Mouse (Mus musculus) heart, adult 2 months (tissue): ENCODE results near the gene Pum1. TPM values are rescaled to one million over a fixed set of nuclear protein-coding genes. Genes with fewer than 3 reads are reported as not detected.
A peak's percentile ranks its signal among the peaks of the same experiment; 100 is the strongest.

Source experiments
- DNase-seq, 2 experiments: peaks; one replicate each; pipeline ENCODE4 v3.0.0; 2021
- H3K27ac ChIP-seq: fragments of 200-600 bp; 2 replicates; pipeline ENCODE4 v1.8.1; 2022
- H3K27me3 ChIP-seq: fragments of 200-500 bp; 2 replicates; pipeline ENCODE4 v1.6.1; 2012; ENCODE audit warnings: mild to moderate bottlenecking, low read length, inconsistent platforms, mixed read lengths; ENCODE audit not compliant: control insufficient read depth, insufficient read depth
- H3K36me3 ChIP-seq: fragments of 200-500 bp; 2 replicates; pipeline ENCODE4 v1.6.1; 2012; ENCODE audit warnings: low read length, inconsistent platforms; ENCODE audit not compliant: control insufficient read depth, insufficient read depth
- H3K4me1 ChIP-seq: fragments of 200-500 bp; 2 replicates; pipeline ENCODE4 v1.6.1; 2011; ENCODE audit warnings: low read length; ENCODE audit not compliant: control insufficient read depth, insufficient read depth
- H3K4me3 ChIP-seq: fragments of 200-600 bp; 2 replicates; pipeline ENCODE4 v1.8.1; 2022
- H3K79me2 ChIP-seq: fragments of 200-500 bp; replicated peaks from 2 replicates; pipeline ENCODE4 v1.6.1; 2012; ENCODE audit warnings: mild to moderate bottlenecking, inconsistent platforms, low read length, moderate library complexity, mixed read lengths; ENCODE audit not compliant: control insufficient read depth, insufficient read depth
- H3K9ac ChIP-seq: fragments of 200-500 bp; 2 replicates; pipeline ENCODE4 v1.6.1; 2012; ENCODE audit warnings: low read depth, mild to moderate bottlenecking, control low read depth, inconsistent platforms, low read length, mixed read lengths
- CTCF ChIP-seq: fragments of 200-600 bp; IDR thresholded peaks from 2 replicates; pipeline ENCODE4 v1.8.1; 2022; ENCODE audit warnings: antibody characterized with exemption, mild to moderate bottlenecking, moderate library complexity
- EP300 ChIP-seq: fragments of 200-500 bp; IDR thresholded peaks from 2 replicates; pipeline ENCODE4 v1.6.1; 2011; ENCODE audit warnings: low read depth, low read length, control low read depth; ENCODE audit not compliant: insufficient read depth
- POLR2A ChIP-seq: fragments of 200-500 bp; IDR thresholded peaks from 2 replicates; pipeline ENCODE4 v1.6.1; 2011; ENCODE audit warnings: mild to moderate bottlenecking, low read depth, low read length, control low read depth; ENCODE audit not compliant: insufficient read depth
- WGBS: fragments of 180-500 bp; shearing (Covaris S2); methylation state at CpG from one replicate; pipeline ENCODE4 v1.1.7; 2018; 5-methylcytosine and 5-hydroxymethylcytosine counted together
- intact Hi-C: fragments of 180-260 bp; cut with DNase I; formaldehyde crosslinking; loops from one replicate; pipeline ENCODE4 v1.15.1; 2025
- polyA plus RNA-seq: library from polyadenylated mRNA; depleted of rRNA; stranded (reverse); fragments of >200 nt; gene quantifications from 2 replicates; pipeline ENCODE4 v1.2.3, GENCODE M21; 2012; rRNA removed
- total RNA-seq, 2 experiments: library from RNA; stranded (reverse); gene quantifications; 2 replicates each; pipeline ENCODE4 v1.2.3; 2021

Gene Pum1
- total and polyA plus RNA-seq, 3 experiments, result 32.2 to 59.7 (median 57.1) TPM

DNA sequence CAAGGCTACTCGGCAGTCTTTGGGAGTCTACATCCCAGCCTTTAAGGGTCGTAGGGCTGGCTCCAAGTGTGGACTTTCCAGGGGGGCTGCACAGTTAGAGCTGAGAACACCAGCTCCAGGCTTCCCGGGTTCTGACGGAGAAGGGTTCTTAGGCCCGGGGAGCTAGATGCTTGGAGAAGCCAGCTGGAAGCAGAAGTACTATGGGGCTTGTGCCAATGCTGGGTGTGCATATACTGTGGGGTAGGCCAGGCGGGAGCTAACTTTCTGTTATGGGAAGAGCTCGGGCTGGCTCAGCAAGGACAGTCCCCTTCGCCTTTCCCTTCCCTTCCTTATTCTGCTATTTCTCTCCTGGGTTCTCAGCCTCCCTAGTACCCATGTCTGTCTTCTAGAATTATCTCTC, 152.7 kb downstream of the Pum1 start:
- DNase-seq, result no peak
- no peak for TF ChIP-seq EP300
- TF ChIP-seq POLR2A, result no peak

GRCm38 (mm10) chr4:130819806-130820205, 156.7 kb downstream of the Pum1 start:
- H3K27ac ChIP-seq, result peak overlapping the region; percentile 83
- 71% methylated on average over 3 of the region's 3 CpGs for WGBS
- no peaks in the 10 kb centered on the region; the same call in 1 of the 2 replicates for H3K36me3 ChIP-seq
- peaks cover 10% of the 10 kb centered on the region for H3K4me1 ChIP-seq
- no peak for TF ChIP-seq EP300
- TF ChIP-seq POLR2A, result no peak
- no peak for TF ChIP-seq CTCF
- H3K79me2 ChIP-seq, result no peaks in the 10 kb centered on the region
- H3K4me3 ChIP-seq, result no peak overlapping the region
- intact Hi-C loops, result loop anchor here (2.0 kb wide), 1 partner anchor 15 kb away; no protein-coding TSS in a partner anchor
- no peak for DNase-seq
- H3K9ac ChIP-seq, result no peak overlapping the region
- H3K27me3 ChIP-seq, result no peaks in the 10 kb centered on the region

More for the DNA sequence above, 152.7 kb downstream of the Pum1 start:
- peaks cover 12% of the 10 kb centered on the region for H3K4me1 ChIP-seq
- no peak overlapping the region for H3K9ac ChIP-seq
- peaks cover 6% of the 10 kb centered on the region for H3K79me2 ChIP-seq
- H3K27ac ChIP-seq, result no peak overlapping the region
- no peaks in the 10 kb centered on the region for H3K27me3 ChIP-seq
- no peaks in the 10 kb centered on the region for H3K36me3 ChIP-seq
- no peak overlapping the region for H3K4me3 ChIP-seq
- 79% methylated on average over 8 of the region's 8 CpGs for WGBS
- intact Hi-C loops, result no loop called here

DNA sequence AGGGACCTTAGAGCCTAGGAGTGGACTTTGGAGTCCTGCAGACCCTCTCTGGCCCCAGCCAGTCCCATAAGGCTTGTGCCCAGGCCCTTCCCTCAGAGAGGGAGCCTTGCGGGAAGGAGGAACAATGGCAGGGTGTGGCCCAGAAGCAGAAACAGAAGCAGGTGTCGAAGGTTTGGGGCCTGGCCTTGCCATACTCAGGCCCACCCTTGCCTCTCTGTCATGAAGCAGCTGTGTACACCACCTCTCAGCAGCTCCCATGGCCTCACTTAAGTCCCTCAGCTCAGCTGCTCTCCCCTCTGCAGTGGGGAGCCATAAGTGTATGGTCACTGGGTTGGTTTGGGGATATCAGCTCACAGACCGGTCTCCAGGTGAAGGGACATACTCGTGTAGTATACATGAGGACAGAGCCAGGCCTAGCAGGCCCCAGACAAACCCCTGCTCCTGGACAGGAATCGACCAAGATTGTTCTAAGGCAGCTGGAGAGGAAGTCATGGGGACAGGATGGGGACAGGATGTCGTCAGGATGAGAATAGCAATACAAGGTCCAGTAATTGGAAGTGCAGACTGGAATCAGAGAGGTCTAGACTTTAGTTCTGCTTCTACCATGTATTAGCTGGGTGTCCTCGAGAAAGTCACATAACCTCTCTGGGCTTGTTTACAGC, 157.6 kb downstream of the Pum1 start:
- peak overlapping the region; percentile 83 for H3K27ac ChIP-seq
- intact Hi-C loops, result loop anchor here (2.0 kb wide), 1 partner anchor 14 kb away; no protein-coding TSS in a partner anchor

GRCm38 (mm10) chr4:130828851-130829673, 165.9 kb downstream of the Pum1 start:
- H3K4me1 ChIP-seq, result peaks cover 12% of the 10 kb centered on the region
- H3K9ac ChIP-seq, result peak overlapping the region; percentile 52
- DNase-seq, result peak; percentile 84
- intact Hi-C loops, result loop anchor here (2.0 kb wide), 1 partner anchor 34 kb away; no protein-coding TSS in a partner anchor
- H3K36me3 ChIP-seq, result no peaks in the 10 kb centered on the region
- TF ChIP-seq POLR2A (peak; percentile 62), CTCF (no peak), EP300 (0 out of 2 replicates have a peak, but pooled peaks have one; percentile 13)
- H3K27ac ChIP-seq, result peak overlapping the region; percentile 90
- H3K27me3 ChIP-seq, result no peaks in the 10 kb centered on the region
- no peaks in the 10 kb centered on the region for H3K79me2 ChIP-seq
- WGBS, result 23% methylated on average over 18 of the region's 18 CpGs
- no peak overlapping the region for H3K4me3 ChIP-seq

More for the DNA sequence above, 157.6 kb downstream of the Pum1 start:
- peak overlapping the region; percentile 57 for H3K9ac ChIP-seq
- no peak overlapping the region for H3K4me3 ChIP-seq
- TF ChIP-seq CTCF, result no peak
- peak; percentile 98 for TF ChIP-seq EP300
- peak; percentile 52; the same call in 1 of the 2 replicates for TF ChIP-seq POLR2A
- DNase-seq, result peak; percentile 51
- peaks cover 10% of the 10 kb centered on the region for H3K4me1 ChIP-seq
- H3K27me3 ChIP-seq, result no peaks in the 10 kb centered on the region
- 31% methylated on average over 7 of the region's 7 CpGs for WGBS
- H3K36me3 ChIP-seq, result no peaks in the 10 kb centered on the region; the same call in 1 of the 2 replicates
- H3K79me2 ChIP-seq, result no peaks in the 10 kb centered on the region

Other genes starting within 250 kb of the Pum1 start
- gene Nkain1, start 89.1 kb upstream of the Pum1 start, total RNA-seq, result 1 to 10 TPM; 5.6 to 7.0 TPM
- 16.7 and 26.2 TPM in 2 replicates for gene Nkain1, start 89.1 kb upstream of the Pum1 start, polyA plus RNA-seq
- 10 to 100 TPM; 32.7 to 38.3 TPM for gene Sdc3, start 129.2 kb downstream of the Pum1 start, total RNA-seq
- 41.5 and 51.9 TPM in 2 replicates for gene Sdc3, start 129.2 kb downstream of the Pum1 start, polyA plus RNA-seq
- 10 to 100 TPM; 15.5 to 22.8 TPM for gene Laptm5, start 249.8 kb downstream of the Pum1 start, total RNA-seq
- 44.1 and 59.4 TPM in 2 replicates for gene Laptm5, start 249.8 kb downstream of the Pum1 start, polyA plus RNA-seq